Mouse (Mus musculus) bone marrow macrophage, adult 2 months (primary cell): ENCODE measurements around the gene Pgk1. TPM values are rescaled to one million over a fixed set of nuclear protein-coding genes. Genes with fewer than 3 reads are reported as not detected.
A peak's percentile ranks its signal among the peaks of the same experiment; 100 is the strongest.

Experiments used
- H3K27ac ChIP-seq: 2 replicates; pipeline ENCODE4 v1.5.1; 2012; ENCODE audit warnings: low read depth, low read length; ENCODE audit not compliant: insufficient read depth
- H3K4me1 ChIP-seq: 2 replicates; pipeline ENCODE4 v1.6.1; 2012; ENCODE audit warnings: low read length; ENCODE audit not compliant: control insufficient read depth, insufficient read depth
- H3K4me3 ChIP-seq: 2 replicates; pipeline ENCODE4 v1.5.1; 2012; ENCODE audit warnings: mild to moderate bottlenecking, low read length, moderate library complexity; ENCODE audit not compliant: insufficient read depth
- CTCF ChIP-seq: IDR thresholded peaks from 2 replicates; pipeline ENCODE4 v1.5.1; 2012; ENCODE audit warnings: low read depth, mild to moderate bottlenecking, low read length, moderate library complexity
- POLR2A ChIP-seq: IDR thresholded peaks from 2 replicates; pipeline ENCODE4 v1.6.1; 2012; ENCODE audit warnings: mild to moderate bottlenecking, low read depth, low read length, borderline replicate concordance
- polyA plus RNA-seq: library from polyadenylated mRNA; stranded (reverse); fragments of >200 nt; gene quantifications from 2 replicates; pipeline ENCODE4 v1.2.4, GENCODE M21; 2012; ENCODE audit not compliant: missing spikeins, insufficient read depth, insufficient read length

Gene Pgk1
- polyA plus RNA-seq, 1 experiment, result 285 TPM

- Histone ChIP-seq H3K27ac (no peak overlapping the region), H3K4me1 (no peaks in the 10 kb centered on the region), H3K4me3 (no peak overlapping the region)
- TF ChIP-seq POLR2A, result no peak
- no peak for TF ChIP-seq CTCF
Observed at GRCm38 (mm10) chrX:106209100-106209499, 22.2 kb downstream of the Pgk1 start.

DNA sequence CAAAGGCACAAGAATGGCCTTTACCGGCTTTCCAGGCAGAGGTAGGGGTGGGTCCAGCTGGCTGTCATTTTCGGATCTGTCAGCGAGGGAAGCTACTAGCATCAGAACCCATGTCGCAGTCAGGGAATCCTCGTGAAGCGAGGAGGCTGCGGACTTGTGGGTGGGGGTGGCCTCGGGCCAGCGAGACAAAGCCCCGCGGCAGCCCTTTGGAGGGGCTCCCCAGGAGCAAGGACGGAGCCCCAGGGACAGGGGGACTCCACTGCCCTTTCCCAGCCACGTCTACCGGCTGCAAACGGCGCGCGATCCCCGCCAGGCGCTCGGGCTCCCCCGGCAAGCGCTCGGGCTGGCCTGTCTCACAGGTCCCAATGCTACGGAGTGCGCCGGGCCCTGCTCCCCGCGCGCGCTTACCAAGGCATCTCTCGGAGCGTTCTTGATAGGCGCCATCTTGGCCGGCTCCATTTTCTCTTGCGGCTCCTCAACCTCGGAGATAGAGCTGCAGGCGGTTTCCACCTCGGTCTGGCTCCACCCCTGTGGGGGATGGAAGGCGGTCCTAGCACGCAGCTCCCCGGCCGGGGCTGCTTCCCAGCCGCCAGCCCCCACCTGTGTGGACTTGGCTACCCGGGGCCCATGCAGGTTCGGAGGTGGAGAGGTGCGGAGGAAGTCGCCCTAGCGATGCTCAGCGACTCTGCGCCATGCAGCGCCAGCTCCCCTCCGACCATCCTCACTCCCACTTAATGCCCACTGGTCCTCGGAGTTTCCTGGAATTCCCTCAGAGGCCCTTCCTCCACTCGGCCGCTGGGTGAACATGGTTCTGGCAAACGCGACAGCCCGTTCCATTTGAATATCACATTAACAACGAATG, 32.5 kb downstream of the Pgk1 start:
- TF ChIP-seq CTCF, result no peak
- no peak for TF ChIP-seq POLR2A
- peak overlapping the region; percentile 64 for H3K4me3 ChIP-seq
- no peaks in the 10 kb centered on the region for H3K4me1 ChIP-seq
- no peak overlapping the region for H3K27ac ChIP-seq

DNA sequence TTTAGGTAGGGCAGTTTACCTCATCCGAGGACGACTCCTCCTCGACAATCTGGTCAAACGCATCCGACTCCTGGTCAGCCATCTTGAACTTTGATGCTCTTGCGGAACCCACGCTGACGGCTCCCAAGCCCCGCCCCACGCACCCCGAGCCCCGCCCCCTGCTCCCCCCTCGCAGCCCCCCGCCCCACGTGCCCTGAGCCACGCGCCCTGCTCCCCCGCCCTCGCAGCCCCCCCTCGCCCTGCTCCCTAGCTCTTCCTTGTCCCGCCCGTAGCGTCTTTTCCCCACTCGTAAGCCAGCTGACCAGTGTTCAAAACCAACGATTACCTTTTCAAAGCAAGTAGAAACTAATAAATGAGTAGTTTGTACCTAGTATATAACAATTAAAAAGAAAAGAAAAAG, 34.2 kb downstream of the Pgk1 start, which contains the start of gene Taf9b:
Taf9b (minus strand) TSS at position 101 of the 400 bp plus-strand sequence.
- Histone ChIP-seq H3K4me1 (no peaks in the 10 kb centered on the region), H3K27ac (no peak within 1 kb of the TSS), H3K4me3 (peak within 1 kb of the TSS; percentile 64; the same call in 1 of the 2 replicates)
- TF ChIP-seq POLR2A (no peak), CTCF (no peak)

Other genes with a start within 250 kb of the Pgk1 start
- 43.8 and 44.7 TPM in 2 replicates for gene Magt1, start 175.2 kb upstream of the Pgk1 start, polyA plus RNA-seq
- 291 and 396 TPM in 2 replicates for gene Cox7b, start 171.4 kb upstream of the Pgk1 start, polyA plus RNA-seq
- 15.6 and 20.3 TPM in 2 replicates for gene Atp7a, start 159.8 kb upstream of the Pgk1 start, polyA plus RNA-seq
- gene Tlr13, start 43.9 kb upstream of the Pgk1 start, polyA plus RNA-seq, result 151 and 181 TPM in 2 replicates
- 3.1 and 3.3 TPM in 2 replicates for gene Taf9b, start 34.1 kb downstream of the Pgk1 start, polyA plus RNA-seq
- gene Fnd3c2, start 68.3 kb downstream of the Pgk1 start, polyA plus RNA-seq, result not detected in 2 replicates